Mouse (Mus musculus) monocyte, adult 5-6 weeks (primary cell): ENCODE results near the gene Pccb. TPM values are rescaled to one million over a fixed set of nuclear protein-coding genes. Genes with fewer than 3 reads are reported as not detected.

Experiments used
- total RNA-seq: library from RNA; stranded (forward); fragments of 200-1000, 200-491, 200-594 nt; gene quantifications from 3 replicates; pipeline ENCODE4 v1.2.3, GENCODE M21; 2017

The Pccb gene
- total RNA-seq, 1 experiment from 2014 or later, result 3.8 TPM

Other genes starting within 250 kb of the Pccb start
- gene Msl2, start 39.2 kb upstream of the Pccb start, total RNA-seq, result 52.9 to 75.5 TPM (median 58.3 TPM) in 3 replicates
- 0.95 to 5.3 TPM (median 1.6 TPM) in 3 replicates for gene Ppp2r3a, start 216.9 kb upstream of the Pccb start, total RNA-seq